Mouse (Mus musculus): ENCODE measurements at regions not wholly inside any gene's neighbourhood (a gene's known extent, or its start where the extent isn't known, plus 50 kb on each side); places are given as distances from the start of the nearest gene placed in this dataset.

GRCm38 (mm10) chr14:103417110-103418061 lies 70.8 kb upstream of the Mycbp2 start:
- Histone ChIP-seq H3K9ac (replicated peaks) (no peak overlapping the region), H3K4me1 (peaks cover 4% of the 10 kb centered on the region; the same call in 1 of the 2 replicates), H3K27me3 (no peaks in the 10 kb centered on the region), H3K4me2 (replicated peaks) (no peak overlapping the region), H3K9me3 (no peaks in the 10 kb centered on the region), H3K27ac (replicated peaks) (peak overlapping the region; percentile 46; the same call in 1 of the 2 replicates), H3K36me3 (no peaks in the 10 kb centered on the region), H3K4me3 (no peak overlapping the region)
- ATAC-seq (ENCODE audit: low FRiP score, low read depth), result peak; percentile 92
- 73% methylated on average over 12 of the region's 12 CpGs for WGBS

GRCm38 (mm10) chr14:103404611-103405010 lies 58.0 kb upstream of the Mycbp2 start:
- Histone ChIP-seq H3K27me3 (no peaks in the 10 kb centered on the region), H3K9ac (replicated peaks) (no peak overlapping the region), H3K9me3 (no peaks in the 10 kb centered on the region), H3K27ac (replicated peaks) (no peak overlapping the region), H3K36me3 (no peaks in the 10 kb centered on the region), H3K4me3 (no peak overlapping the region), H3K4me1 (no peaks in the 10 kb centered on the region), H3K4me2 (replicated peaks) (no peak overlapping the region)
- 66% methylated on average over 2 of the region's 2 CpGs for WGBS
- ATAC-seq (ENCODE audit: low FRiP score, low read depth), result no peak

- Histone ChIP-seq H3K27ac (replicated peaks) (no peak overlapping the region), H3K9ac (replicated peaks) (no peak overlapping the region), H3K9me3 (no peaks in the 10 kb centered on the region), H3K4me1 (no peaks in the 10 kb centered on the region), H3K27me3 (no peaks in the 10 kb centered on the region), H3K36me3 (no peaks in the 10 kb centered on the region), H3K4me2 (replicated peaks) (no peak overlapping the region), H3K4me3 (no peak overlapping the region)
- WGBS, result 73% methylated on average over 3 of the region's 3 CpGs
- no peak for ATAC-seq (ENCODE audit: low FRiP score, low read depth)
Observed at GRCm38 (mm10) chr14:103403054-103403453, 56.4 kb upstream of the Mycbp2 start.

- Histone ChIP-seq H3K9ac (replicated peaks) (no peak overlapping the region), H3K27me3 (no peaks in the 10 kb centered on the region), H3K4me2 (replicated peaks) (no peak overlapping the region), H3K27ac (replicated peaks) (no peak overlapping the region), H3K9me3 (no peaks in the 10 kb centered on the region), H3K36me3 (no peaks in the 10 kb centered on the region), H3K4me1 (no peaks in the 10 kb centered on the region), H3K4me3 (no peak overlapping the region)
- no peak for ATAC-seq (ENCODE audit: low FRiP score, low read depth)
- 90% methylated on average over 2 of the region's 2 CpGs for WGBS
Observed at GRCm38 (mm10) chr14:103401983-103402382, 55.4 kb upstream of the Mycbp2 start.

GRCm38 (mm10) chr14:103401280-103401679 lies 54.7 kb upstream of the Mycbp2 start:
- no peak overlapping the region for H3K4me2 ChIP-seq (replicated peaks)
- H3K9me3 ChIP-seq, result no peaks in the 10 kb centered on the region
- no peaks in the 10 kb centered on the region for H3K36me3 ChIP-seq
- H3K27ac ChIP-seq (replicated peaks), result no peak overlapping the region
- no peak overlapping the region for H3K9ac ChIP-seq (replicated peaks)
- ATAC-seq (ENCODE audit: low FRiP score, low read depth), result no peak
- 89% methylated on average over 2 of the region's 2 CpGs for WGBS
- no peaks in the 10 kb centered on the region for H3K27me3 ChIP-seq
- H3K4me3 ChIP-seq, result no peak overlapping the region
- H3K4me1 ChIP-seq, result no peaks in the 10 kb centered on the region

- H3K9ac ChIP-seq (replicated peaks), result no peak overlapping the region
- no peak for ATAC-seq (ENCODE audit: low FRiP score, low read depth)
- no peak overlapping the region for H3K4me3 ChIP-seq
- H3K27me3 ChIP-seq, result no peaks in the 10 kb centered on the region
- no peaks in the 10 kb centered on the region for H3K4me1 ChIP-seq
- no peaks in the 10 kb centered on the region for H3K36me3 ChIP-seq
- H3K9me3 ChIP-seq, result no peaks in the 10 kb centered on the region
- no peak overlapping the region for H3K4me2 ChIP-seq (replicated peaks)
- 75% methylated on average over 1 of the region's 1 CpGs for WGBS
- no peak overlapping the region for H3K27ac ChIP-seq (replicated peaks)
Observed at GRCm38 (mm10) chr14:103398401-103398800, 51.8 kb upstream of the Mycbp2 start.
